ENCODE assay signal across 16 mouse cellular contexts in the genomic region with DNA sequence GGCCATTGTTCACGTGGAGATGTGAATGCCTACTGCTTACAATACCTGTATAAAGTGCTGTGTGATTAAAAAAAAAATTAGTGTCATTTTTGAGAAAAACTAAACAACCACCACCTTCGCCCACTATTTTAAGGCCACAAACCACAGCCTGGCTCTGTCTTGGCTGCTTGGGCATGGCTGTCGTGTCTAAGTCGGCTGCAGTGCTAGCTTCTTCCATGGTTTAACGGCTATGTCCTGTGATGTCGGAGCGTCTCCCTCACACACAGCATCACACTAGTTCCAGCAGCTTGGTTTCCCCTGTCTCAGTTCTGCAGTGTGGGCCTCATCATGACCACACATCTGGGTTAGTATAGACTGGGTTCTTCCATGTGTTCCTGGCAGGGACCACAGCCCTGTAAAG.
"Had no signal": no experiment of that assay in that cellular context is flagged by ENCODE, and none has a peak within 500 bp of the region (broad histone marks: within the 10 kb centered on the region; RNA-seq: fewer than 3 reads in every experiment).

No protein-coding gene starts in this region.

- H3K9me3 ChIP-seq: neural tube, embryonic 13.5 days; neural tube, embryonic 15.5 days; stomach, embryonic 15.5 days had no signal

- H3K4me1 ChIP-seq: neural tube, embryonic 13.5 days; neural tube, embryonic 15.5 days; stomach, embryonic 15.5 days had no signal

- H3K27me3 ChIP-seq: neural tube, embryonic 13.5 days; neural tube, embryonic 15.5 days; stomach, embryonic 15.5 days had no signal

- H3K4me3 ChIP-seq: neural tube, embryonic 13.5 days; neural tube, embryonic 15.5 days; stomach, embryonic 15.5 days had no signal

- H3K27ac ChIP-seq: neural tube, embryonic 13.5 days; neural tube, embryonic 15.5 days; stomach, embryonic 15.5 days; stomach, postnatal 0 days had no signal

- DNase-seq: retina, postnatal 1 day; right cerebral cortex, adult 18-20 months; right cerebral cortex, postnatal 14 days; right cerebral cortex, postnatal 25 days; right cerebral cortex, postnatal 4 days; spleen, adult 18-20 months; thymus, adult 18-20 months; thymus, adult 2 months; thymus, postnatal 14 days; thymus, postnatal 25 days; thymus, postnatal 36 days; thymus, postnatal 4 days had no signal

- H3K36me3 ChIP-seq: neural tube, embryonic 15.5 days; stomach, embryonic 15.5 days had no signal
